Mouse (Mus musculus) liver, postnatal 0 days (tissue): ENCODE measurements around the gene Olfr187.

Experiments used
- CTCF ChIP-seq: sonication (generic); IDR thresholded peaks from 2 replicates; pipeline ENCODE4 v1.5.1; 2016; ENCODE audit warnings: antibody characterized with exemption, low read depth
- EP300 ChIP-seq: IDR thresholded peaks from 2 replicates; pipeline ENCODE4 v1.6.1; 2016; ENCODE audit warnings: antibody characterized with exemption, low read depth, mild to moderate bottlenecking

DNA sequence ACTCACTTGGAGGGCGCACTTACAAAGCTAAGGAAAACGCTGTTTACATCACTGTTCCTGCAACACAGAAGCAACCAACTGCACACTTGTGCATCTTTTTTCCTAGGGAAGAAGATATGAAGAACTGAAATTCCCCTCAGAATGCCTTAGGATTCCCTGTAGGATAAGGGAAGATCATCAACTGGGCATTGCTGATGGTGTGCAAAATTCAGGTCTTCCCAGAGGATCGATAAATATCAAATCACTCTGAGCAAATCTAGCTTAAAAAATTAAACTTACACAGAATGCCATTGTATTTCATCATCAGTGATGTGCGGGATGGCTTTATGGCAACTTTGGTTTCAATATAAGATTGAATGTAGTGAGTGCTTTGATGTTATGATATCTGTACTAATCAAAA, 9.4 kb downstream of the Olfr187 start, which contains the start of gene Olfr186:
- TF ChIP-seq CTCF (no peak), EP300 (no peak)
